In genomic region chr9:70232044-70233010, GRCm38 (mm10) we compare ENCODE assay signal across 33 mouse cellular contexts. TPM values are rescaled to one million over a fixed set of nuclear protein-coding genes. Genes with fewer than 3 reads are reported as not detected.
A peak's percentile ranks its signal among the peaks of the same experiment; 100 is the strongest.
DNase-seq lines count a peak whose midpoint lies in the region; TF ChIP-seq lines count a peak whose summit lies in the region.
"Had no signal": no experiment of that assay in that cellular context is flagged by ENCODE, and none has a peak within 500 bp of the region (broad histone marks: within the 10 kb centered on the region; RNA-seq: fewer than 3 reads in every experiment).

No protein-coding gene starts in this region.

- 0 out of 2 replicates have a peak, but pooled peaks cover 1% of the 10 kb centered on the region for H3K36me3 ChIP-seq in spleen, adult 2 months (ENCODE audit: control insufficient read depth, insufficient read depth, low read length)
- no peaks in the 10 kb centered on the region for H3K36me3 ChIP-seq in hindbrain, embryonic 10.5 days
- H3K36me3 ChIP-seq: embryonic facial prominence, embryonic 13.5 days; heart, embryonic 12.5 days; midbrain, embryonic 12.5 days; neural tube, embryonic 13.5 days had no signal

- no peaks in the 10 kb centered on the region for H3K27me3 ChIP-seq in spleen, adult 2 months (ENCODE audit: control insufficient read depth, insufficient read depth, low read length)
- H3K27me3 ChIP-seq in hindbrain, embryonic 10.5 days (ENCODE audit: insufficient read depth, poor library complexity, severe bottlenecking) = no peaks in the 10 kb centered on the region
- H3K27me3 ChIP-seq: embryonic facial prominence, embryonic 13.5 days; heart, embryonic 12.5 days; midbrain, embryonic 12.5 days; neural tube, embryonic 13.5 days; Patski had no signal

- peak overlapping the region; percentile 62 for H3K27ac ChIP-seq in gastrocnemius, adult 2 months
- peak overlapping the region; percentile 44 for H3K27ac ChIP-seq in spleen, adult 2 months (ENCODE audit: insufficient read depth, low read length)
- H3K27ac ChIP-seq in hindbrain, embryonic 10.5 days = no peak overlapping the region
- H3K27ac ChIP-seq: embryonic facial prominence, embryonic 13.5 days; heart, adult 2 months; hindbrain, embryonic 14.5 days; midbrain, embryonic 12.5 days; neural tube, embryonic 13.5 days had no signal

- intact Hi-C loops in gastrocnemius, adult 2 months (cut with DNase I) = no loop called here

- no peak overlapping the region for H3K4me3 ChIP-seq in gastrocnemius, adult 2 months
- no peak overlapping the region for H3K4me3 ChIP-seq in spleen, adult 2 months (ENCODE audit: extremely low read depth, insufficient read depth, insufficient read length)
- no peak overlapping the region for H3K4me3 ChIP-seq in hindbrain, embryonic 10.5 days
- H3K4me3 ChIP-seq: embryonic facial prominence, embryonic 13.5 days; erythroblast, embryonic 14.5 days; heart, adult 2 months; heart, embryonic 12.5 days; megakaryocyte, embryonic 14.5 days; midbrain, embryonic 12.5 days; neural tube, embryonic 13.5 days had no signal

- 65% methylated on average over 10 of the region's 10 CpGs for WGBS in spleen, adult 2 months
- WGBS in hindbrain, embryonic 10.5 days = 90% methylated on average over 10 of the region's 10 CpGs

- TF ChIP-seq POLR2A in spleen, adult 2 months (IDR thresholded peaks at IDR 0.05; ENCODE audit: low read depth, low read length) = no peak

- no peak for DNase-seq in gastrocnemius, adult 2 months
- no peak for DNase-seq in gastrocnemius, adult 18-20 months (ENCODE audit: low spot score)
- no peak for DNase-seq in spleen, adult 2 months (ENCODE audit: low read depth in 1 of 2, low spot score in 2 of 2)
- no peak for DNase-seq in spleen, postnatal 14 days (ENCODE audit: low spot score in 2 of 2)
- DNase-seq in NIH3T3 (ENCODE audit: low read depth) = peak; percentile 16
- DNase-seq in frontal cortex, postnatal 14 days (ENCODE audit: low spot score in 2 of 2) = no peak
- no peak for DNase-seq in hindbrain, embryonic 10.5 days (ENCODE audit: low spot score)
- DNase-seq in adrenal gland, adult (ENCODE audit: inconsistent age in 2 of 2, low spot score in 1 of 2) = no peak
- DNase-seq: adrenal gland, postnatal 14 days; cerebellum, adult 11 months; cerebellum, adult 9-10 months; cerebellum, postnatal 36 days; embryo, embryonic 11 days; forebrain, postnatal 0 days; gastrocnemius, postnatal 36 days; heart, adult 2 months; heart, postnatal 4 days; kidney, adult 11 months; kidney, postnatal 25 days; layer of hippocampus, postnatal 36 days; left cerebral cortex, postnatal 4 days; lung, adult 18-20 months; lung, postnatal 4 days; thymus, adult 2 months; thymus, postnatal 36 days had no signal

- H3K4me1 ChIP-seq in spleen, adult 2 months (ENCODE audit: control insufficient read depth, insufficient read depth, insufficient read length) = peaks cover 10% of the 10 kb centered on the region; the same call in 1 of the 2 replicates
- H3K4me1 ChIP-seq in hindbrain, embryonic 10.5 days (replicated peaks) = no peaks in the 10 kb centered on the region
- H3K4me1 ChIP-seq: midbrain, embryonic 12.5 days; neural tube, embryonic 13.5 days had no signal

- no peak for TF ChIP-seq CTCF in gastrocnemius, adult 2 months (IDR thresholded peaks at IDR 0.05)
- no peak for TF ChIP-seq CTCF in spleen, adult 2 months (IDR thresholded peaks at IDR 0.05; ENCODE audit: extremely low read depth, insufficient read depth, insufficient read length, insufficient replicate concordance)

- no peaks in the 10 kb centered on the region for H3K9me3 ChIP-seq in hindbrain, embryonic 10.5 days
- H3K9me3 ChIP-seq: embryonic facial prominence, embryonic 13.5 days; heart, embryonic 12.5 days; megakaryocyte, embryonic 14.5 days; midbrain, embryonic 12.5 days; neural tube, embryonic 13.5 days had no signal

RNA-seq across cellular contexts. Expression of gene Myo1e, which starts 25.2 kb away (rescaled TPM):
- 10 to 100 TPM in 1 of 2 experiments, 1 to 10 TPM in 1; 5.7 to 11.7 TPM for total RNA-seq in gastrocnemius, adult 2 months (2021)
- 1 to 10 TPM; 6.8 to 8.7 TPM for total RNA-seq in gastrocnemius, adult 18-20 months (2021)
- polyA plus RNA-seq in spleen, adult 2 months (2012; rRNA removed) = 15.4 and 16.6 TPM in 2 replicates
- 12.6 and 15.2 TPM in 2 replicates for polyA plus RNA-seq in hindbrain, embryonic 10.5 days (2016; fragmentation: Nextera tagmentation; extraction: Ambion mirVana)
